Mouse (Mus musculus) testis, postnatal 14 days (tissue): ENCODE measurements around the gene 1810009A15Rik.
"Not testable (repeated sequence)": the region's sequence is repeated elsewhere in the genome, so short reads cannot be mapped to it uniquely, and the experiment has no call there.

Experiments used
- DNase-seq: peaks from one replicate; pipeline ENCODE4 v3.0.0; 2021; ENCODE audit warnings: low spot score

Gene 1810009A15Rik

DNA sequence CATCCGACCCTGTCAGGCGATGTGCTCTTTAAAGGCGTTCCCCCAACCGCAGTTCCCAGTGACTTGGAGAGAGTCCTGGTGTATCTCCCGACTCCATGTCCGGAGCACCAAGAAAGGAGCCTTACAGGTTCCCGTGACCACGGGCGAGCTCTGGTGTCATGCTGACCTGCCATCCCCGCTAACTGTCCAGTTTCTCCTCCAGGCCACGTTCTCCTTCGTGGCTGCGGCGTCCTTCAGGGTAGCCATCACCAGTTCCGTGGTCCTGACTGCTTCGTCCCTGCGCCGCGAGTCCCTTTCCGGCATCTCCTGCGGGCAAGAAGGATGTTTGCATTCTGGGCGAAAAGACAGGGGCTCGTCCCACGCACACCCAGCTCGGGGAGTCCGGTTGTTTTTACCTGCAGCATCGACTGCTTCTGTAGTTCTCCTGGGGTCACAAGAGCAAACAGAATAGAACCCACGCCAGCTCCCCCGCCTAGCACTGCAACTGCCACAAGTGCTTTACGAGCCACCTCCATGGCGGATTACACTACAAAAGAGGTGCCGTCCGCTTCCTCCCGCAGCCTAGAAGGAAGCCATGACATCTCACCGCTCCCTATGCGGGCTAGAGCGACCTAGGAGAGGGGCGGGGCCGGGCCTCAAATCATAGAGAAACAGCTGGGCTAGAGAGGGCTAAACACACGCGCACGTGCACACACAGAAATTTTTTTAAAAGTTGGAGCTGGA, 8.2 kb upstream of the 1810009A15Rik start, which contains the start of gene Uqcc3:
Gene Uqcc3, minus strand, starts transcription at position 613 of the 723 bp plus-strand sequence.
- peak; percentile 88 for DNase-seq

DNA sequence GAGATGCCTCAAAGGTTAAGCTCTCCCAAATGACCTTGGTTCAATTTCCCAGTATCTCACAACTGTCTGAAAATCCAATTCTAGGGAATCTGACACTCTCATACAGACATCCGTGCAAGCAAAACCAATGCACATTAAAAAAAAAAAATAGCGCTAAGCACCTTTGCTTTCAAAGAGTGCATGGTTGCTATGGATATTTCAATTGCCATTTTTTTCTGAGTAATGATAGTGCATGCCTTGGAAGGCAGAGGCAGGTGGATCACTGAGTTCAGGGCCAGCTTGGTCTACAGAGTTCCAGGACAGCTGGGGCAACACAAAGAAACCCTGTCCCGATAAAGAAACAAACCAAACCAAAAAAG, 7.6 kb upstream of the 1810009A15Rik start:
- no peak for DNase-seq

DNA sequence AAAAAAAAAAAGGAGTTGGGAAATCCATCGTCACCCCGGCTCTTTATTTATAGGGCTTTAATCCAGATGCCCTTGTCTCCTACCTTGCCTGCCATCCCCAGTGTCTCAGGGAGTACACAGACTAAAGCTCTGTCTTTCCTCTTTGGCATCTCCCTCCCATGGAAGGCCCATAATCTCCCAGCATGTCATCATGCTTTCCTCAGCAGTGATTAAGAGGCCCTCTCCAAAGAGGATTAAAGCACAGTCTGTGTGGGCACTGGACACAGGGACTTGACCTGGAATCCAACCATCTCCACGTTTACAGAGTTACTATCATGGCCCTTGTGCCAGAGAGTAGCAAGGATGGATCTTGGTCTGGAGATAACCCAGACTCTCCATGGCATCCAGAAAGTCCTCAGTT, 5.0 kb upstream of the 1810009A15Rik start, which contains the start of the genes Lbhd1 and Gm49403:
Gene Lbhd1, plus strand, starts transcription at position 117 of the 400 bp plus-strand sequence.
Gene Gm49403, plus strand, starts transcription at position 315 of the 400 bp plus-strand sequence.
- DNase-seq = no peak

DNA sequence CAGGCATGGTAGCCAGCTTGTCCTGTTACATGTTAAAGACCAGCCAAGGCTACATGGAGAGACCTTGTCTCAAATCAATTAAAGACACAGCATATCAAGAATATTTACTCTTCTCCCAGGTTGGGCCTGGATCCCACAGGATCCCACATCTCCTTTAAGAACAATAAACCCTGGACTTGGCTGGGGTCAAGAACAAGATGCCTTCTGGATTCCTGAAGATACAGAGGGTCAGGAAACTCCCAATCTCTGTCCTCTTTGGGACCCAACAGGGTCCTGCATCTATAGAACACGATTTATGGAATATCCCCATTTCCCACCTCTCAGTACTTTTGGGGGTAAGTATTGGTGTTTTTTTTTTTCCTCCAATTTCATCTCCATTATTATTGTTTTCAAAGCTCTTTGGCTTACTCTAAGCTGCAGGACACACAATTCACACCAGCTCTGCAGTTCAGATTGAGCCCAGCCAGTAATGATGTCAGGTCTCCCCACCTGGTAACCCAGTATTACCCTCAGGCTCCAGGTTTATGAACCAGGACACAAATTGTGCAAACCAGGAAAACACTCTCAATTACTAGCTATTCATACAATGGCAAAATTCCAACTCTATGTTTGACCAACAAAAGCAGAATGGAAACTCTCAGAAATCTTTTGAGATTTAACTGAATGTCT, 1.6 kb upstream of the 1810009A15Rik start:
- no peak for DNase-seq

DNA sequence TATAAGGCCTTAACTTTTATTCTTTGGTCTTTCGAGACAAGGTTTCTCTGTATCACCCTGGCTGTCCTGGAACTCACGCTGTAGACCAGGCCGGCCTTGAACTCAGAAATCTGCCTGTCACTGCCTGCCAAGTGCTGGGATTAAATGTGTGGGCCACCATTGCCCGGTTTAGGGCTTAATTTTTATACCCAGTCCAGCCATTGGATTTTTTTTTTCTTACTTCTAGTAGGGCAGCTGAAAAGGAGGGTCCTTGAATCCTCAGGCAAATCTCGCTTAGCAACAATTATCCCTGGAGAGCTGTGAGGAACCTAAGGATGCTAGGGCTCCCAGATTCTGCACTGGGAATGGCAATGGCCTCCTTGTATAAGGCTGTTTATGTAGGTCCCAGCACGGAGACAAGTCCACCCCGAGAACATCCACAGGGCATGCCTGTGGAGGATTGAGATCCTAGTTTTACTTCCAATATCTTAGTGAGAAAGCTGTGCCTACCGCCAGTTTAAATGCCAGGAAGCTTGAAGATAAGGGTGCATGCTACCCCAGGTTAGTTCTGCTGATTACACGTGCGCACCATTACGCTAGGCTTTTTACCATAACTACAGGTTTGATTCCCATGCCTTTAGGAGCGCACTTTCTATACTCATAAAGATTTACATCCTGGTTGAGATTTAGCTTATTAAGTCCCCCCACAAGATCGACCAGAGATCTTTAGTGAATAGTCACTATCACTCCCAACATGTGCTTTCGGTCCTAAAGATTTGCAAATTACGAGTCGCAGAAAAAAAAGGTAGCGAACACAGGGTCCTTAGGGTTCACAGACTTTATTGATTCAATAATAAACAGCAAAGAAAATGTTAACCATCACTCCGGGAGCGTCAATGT, 829 bp upstream of the 1810009A15Rik start:
- no peak for DNase-seq

DNA sequence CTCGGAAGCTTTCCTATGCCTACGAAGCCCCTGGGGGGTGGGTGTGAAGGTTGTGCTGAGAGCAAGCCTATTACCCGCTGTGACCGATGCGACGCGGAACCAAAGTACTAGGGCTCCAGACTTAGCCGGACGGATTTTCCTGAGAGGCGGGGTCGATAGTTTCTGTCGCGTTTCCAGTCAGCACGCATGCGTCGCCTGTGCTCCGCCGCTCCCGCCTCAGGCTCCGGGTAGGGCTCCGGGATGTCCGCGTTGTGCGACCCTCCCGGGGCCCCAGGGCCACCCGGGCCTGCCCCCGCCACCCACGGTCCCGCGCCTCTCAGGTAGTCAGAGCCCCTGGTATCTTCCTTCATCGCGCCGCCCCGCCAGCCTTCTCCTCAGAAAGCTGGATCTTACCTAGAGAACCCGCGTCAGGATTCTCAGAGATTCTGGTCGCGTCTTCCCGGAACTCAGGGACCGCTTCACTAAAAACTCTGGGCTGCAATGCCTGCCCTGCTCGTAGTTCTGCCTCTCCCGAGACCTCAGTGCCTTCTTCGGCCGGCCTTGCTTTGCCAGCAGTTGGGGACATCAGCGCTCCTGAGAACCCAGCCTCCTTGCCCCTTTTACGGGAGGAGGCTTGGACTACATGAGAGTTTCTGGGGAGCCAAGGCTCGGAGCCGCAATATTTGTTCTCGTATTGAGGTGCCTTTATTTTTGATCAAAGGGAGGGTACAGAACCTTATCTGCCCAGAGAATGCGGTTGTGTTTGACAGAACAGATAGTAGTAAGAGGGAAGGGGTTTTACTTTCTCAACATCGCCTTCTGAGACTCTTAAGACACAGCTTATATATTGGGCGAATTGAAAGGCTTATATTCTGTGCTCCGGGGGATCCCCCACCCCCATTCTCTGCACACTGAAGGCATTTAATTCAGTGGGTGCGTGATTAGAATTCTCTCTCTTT, 4.4 kb downstream of the 1810009A15Rik start, which contains the start of gene Ints5:
Gene Ints5, plus strand, starts transcription at position 177 of the 938 bp plus-strand sequence.
- peak; percentile 87 for DNase-seq

DNA sequence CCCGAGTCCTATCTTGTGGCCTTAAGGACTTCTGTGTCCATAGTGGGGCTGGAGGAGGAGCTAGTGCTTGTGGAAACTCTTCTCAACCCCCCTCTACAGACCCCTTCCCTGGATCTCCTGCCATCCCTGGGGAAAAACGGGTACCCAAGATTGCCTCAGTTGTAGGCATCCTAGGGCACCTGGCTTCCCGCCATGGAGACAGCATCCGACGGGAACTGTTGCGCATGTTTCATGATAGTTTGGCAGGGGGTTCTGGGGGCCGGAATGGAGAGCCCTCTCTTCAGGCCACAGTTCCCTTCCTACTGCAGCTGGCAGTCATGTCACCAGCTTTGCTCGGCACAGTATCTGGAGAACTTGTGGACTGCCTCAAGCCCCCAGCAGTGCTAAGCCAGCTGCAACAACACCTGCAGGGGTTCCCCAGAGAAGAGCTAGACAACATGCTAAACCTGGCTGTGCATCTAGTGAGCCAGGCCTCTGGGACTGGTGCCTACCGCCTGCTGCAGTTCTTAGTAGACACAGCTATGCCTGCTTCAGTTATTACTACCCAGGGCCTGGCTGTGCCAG, 6.8 kb downstream of the 1810009A15Rik start:
- DNase-seq = no peak

DNA sequence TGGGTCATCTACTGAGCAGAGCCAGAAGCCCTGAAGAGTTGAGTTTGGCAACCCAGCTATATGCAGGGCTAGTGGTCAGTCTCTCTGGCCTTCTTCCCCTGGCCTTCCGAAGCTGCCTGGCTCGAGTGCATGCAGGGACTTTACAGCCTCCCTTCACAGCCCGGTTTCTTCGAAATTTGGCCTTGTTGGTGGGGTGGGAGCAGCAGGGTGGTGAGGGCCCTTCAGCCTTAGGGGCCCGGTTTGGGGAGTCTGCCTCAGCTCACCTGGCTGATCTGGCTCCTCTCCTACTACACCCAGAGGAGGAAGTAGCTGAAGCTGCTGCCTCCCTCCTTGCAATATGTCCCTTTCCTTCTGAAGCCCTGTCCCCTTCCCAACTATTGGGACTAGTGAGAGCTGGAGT, 7.6 kb downstream of the 1810009A15Rik start:
- DNase-seq = not testable (repeated sequence)

DNA sequence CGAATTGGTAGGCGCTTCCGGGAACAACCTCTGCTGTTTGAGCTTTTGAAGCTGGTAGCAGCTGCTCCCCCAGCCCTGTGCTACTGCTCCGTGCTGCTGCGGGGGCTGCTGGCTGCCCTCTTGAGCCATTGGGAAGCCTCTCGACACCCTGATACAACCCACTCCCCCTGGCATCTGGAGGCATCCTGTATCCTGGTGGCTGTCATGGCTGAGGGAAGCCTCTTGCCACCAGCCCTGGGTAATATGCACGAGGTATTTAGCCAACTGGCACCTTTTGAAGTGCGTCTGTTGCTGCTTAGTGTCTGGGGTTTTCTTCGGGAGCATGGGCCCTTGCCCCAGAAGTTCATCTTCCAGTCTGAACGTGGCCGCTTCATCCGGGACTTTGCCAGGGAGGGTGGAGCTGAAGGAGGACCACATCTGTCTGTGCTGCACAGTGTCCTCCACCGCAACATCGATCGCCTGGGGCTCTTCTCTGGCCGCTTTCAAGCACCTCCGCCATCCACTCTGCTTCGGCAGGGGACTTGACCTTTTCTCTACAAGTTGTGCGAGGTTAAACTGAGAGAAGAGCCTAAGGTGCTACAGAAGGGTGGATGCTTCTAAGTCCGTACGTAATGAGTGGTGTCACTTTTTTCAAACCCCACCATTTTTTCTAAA, 8.7 kb downstream of the 1810009A15Rik start:
- peak; percentile 60 for DNase-seq

DNA sequence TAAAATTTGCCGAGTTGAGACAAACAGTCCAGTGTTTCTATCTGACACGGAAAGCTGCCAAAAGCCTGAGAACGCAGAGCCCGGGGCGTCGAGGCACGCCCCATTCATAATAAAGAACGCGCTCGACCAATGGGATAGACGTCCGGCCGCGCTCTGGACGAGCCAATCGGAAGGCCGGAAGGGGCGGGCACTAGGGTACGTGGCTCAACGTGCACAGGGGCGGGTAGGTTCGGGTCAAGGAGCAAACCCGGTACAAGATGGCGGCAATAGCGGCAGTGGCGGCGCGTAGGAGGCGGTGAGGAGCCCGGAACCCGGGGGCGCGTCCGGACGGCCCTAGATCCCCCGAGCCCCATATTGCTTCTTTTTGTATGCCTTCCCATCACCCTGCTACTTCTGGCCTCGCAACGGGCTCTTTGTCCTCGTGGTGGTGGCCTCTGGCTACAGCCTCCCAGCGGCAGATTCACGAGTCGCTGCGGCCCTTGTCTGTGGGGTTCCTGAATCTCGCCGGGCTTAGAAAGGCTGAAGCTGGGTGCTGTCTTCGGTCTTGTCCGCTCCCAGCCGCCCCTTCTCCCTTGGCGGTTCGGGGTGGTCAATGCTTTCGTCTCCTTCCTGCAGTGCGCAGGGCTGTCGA, 9.3 kb downstream of the 1810009A15Rik start, which contains the start of gene Ganab:
Gene Ganab, plus strand, starts transcription at position 207 of the 631 bp plus-strand sequence.
- DNase-seq = peak; percentile 97

DNA sequence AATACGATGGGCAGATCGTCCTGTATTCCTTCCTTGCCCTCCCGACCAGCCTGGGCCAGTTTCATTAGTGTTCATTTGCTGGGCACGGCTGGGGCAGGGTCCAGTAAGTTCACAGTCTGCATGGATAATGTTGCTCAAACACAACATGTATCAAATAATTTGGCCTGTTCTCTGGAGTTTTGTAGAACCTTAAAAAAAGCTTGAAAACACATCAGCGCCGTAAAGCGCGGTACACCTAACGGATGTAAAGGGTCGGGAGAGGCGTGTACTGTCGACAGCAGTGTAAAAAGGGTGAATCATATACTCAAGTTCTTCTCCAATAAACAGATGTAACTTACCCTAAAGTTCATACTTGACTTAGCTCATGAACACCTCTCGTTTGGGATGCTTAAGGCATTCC, 9.9 kb downstream of the 1810009A15Rik start:
- no peak for DNase-seq

DNA sequence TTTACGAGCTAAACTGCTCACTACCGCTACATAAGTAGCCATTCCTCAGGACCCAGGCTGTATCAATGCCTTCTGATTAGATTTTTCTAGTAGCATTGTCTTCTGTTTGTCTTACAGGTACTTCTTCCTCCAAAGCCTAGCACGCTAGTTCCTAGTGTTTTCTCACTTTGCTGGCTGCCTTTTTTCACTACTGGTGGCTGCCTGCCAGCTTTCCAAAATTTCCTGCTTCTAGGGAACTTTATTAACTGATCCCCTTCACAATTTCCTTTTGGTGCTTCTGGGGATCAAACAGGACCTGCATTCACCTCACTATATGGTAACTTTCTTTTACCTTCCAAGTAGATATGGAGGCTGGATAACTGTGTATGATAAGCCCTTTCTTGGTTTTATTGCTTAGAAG, 10.4 kb downstream of the 1810009A15Rik start:
- no peak for DNase-seq

DNA sequence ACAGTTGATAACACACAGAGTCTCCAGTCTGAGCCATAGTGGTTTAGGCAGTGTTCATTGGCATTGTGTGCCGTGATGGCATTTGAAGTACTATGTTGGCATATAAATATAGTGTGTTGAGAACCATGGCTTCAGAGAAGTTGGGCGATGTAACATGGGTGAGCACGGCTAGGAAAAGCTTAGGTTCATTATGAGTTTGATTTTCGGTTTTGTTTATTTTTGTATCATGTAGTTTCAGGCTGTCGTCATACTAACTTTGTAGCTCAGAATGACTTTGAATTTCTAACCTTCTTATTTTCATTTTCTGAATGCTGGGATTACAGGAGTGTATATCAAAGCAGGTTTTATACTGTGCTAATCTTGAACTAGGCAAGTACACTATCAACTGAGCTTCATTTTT, 14.8 kb downstream of the 1810009A15Rik start:
- DNase-seq = no peak

DNA sequence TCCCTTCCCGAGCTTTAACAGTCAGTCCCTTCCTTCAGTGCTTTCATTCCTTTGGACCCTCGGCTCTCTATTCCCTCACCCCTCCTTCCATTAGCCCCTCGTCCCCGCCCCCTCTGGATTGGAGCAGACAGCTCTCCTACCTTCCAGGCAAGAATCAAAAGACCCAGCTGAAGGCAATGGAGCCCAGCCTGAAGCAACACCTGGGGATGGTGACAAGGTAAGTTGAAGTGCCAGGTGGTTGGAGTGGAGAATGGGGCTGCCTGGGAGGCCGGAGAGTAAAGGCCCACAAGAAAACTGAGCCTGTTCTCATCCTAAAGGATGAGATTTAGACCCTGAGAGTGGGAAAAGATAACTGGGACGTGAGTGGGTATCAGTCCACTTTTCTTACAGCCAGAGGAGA, 19.9 kb downstream of the 1810009A15Rik start:
- no peak for DNase-seq

DNA sequence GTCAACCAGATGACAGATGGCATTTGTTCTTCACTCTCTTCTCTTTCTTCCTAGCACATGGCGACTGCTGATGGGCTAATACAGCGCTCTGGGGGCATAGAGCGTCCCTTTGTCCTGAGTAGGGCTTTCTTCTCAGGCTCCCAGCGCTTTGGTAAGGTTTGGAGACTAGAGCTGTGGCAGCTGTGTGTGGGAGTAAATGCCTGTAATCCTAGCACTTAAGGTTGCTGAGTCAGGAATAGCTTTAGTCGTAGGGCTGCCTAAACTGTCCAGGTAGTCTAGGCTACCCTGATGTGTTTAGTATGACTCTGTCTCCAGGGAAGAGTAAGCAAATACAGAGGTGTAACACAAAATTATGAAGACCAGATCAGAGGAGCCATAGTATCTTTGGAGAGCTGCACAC, 23.2 kb downstream of the 1810009A15Rik start:
- DNase-seq = no peak

DNA sequence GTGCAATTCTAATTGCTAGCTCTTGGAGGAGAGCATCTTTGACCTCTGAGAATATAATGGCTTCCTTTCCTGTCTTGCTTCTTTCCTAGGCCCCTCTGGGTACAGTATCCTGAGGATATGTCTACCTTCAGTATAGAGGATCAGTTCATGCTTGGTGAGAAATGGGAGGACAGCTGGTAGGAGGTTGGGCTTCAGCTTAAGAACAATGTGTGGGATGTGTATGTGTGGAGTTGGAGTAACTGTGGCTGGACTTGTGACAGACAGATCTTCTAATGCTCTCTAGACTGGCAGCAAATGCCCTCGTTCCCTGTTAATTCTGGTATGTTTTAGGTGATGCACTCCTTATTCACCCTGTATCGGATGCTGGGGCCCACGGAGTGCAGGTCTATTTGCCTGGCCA, 25.6 kb downstream of the 1810009A15Rik start:
- no peak for DNase-seq

DNA sequence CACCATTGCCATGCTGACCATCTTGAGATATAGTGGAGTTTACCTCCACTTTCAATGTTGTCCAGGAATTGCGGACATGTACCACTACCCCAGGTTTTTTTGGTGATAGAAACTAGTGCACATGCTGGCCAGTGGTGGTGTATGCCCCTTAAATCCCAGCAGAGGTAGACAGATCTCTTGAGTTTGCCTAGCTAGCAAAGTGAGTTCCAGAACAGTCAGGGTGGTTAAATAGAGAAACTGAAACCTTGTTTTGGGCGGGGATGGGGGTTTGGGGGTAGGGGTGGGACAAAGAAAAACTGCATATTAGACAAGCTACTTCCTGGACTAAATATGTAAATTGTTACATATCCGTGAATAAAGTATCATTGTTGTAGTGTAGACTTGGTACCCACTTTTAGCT, 30.3 kb downstream of the 1810009A15Rik start:
- no peak for DNase-seq

DNA sequence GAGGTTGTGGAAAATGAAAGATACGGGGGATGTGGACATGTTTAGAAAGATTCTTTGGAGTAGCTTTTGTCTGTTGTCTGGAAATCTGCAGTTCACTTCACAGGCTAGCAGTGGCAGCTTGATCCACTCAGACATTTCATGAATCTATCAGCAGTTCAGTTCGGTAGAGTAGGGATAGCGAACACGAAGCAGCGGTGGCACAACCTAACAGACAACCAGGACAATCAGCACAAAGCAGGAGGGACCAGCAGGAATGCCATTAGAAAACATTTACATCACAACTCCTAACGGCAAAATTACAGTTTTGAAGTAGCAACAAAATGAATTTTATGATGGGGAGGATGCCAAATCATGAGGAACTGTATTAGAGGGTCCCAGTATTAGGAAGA, 31.0 kb downstream of the 1810009A15Rik start:
- DNase-seq = no peak

DNA sequence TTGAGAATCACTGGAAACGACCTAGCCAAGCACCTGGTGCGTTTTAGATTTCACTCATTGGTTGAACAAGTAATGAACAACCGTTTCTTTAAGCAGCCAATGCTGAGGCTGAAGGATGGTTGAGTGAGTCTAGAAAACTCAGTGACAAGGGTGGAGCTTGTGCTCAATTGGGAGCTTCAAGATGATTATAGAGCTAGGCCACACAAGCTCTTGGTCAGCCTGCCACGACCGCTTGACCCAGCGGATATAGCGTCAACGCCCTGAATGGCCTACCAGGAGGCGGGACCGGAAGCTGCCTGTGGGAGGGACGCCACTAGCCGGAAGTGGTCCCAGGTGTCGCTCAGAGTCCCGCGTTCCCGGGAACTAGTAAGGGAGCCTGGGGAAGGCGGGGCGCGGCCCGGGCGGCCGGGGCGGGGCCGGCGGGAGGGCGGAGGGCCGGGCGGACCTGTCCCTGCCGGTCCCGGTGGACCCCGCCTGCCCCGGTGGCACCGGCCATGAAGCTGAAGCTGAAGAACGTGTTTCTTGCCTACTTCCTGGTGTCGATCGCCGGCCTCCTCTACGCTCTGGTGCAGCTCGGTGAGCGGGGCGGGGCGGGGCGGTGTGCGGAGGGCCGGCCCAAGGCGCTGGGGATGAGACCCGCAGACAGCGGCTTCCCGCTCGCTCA, 31.6 kb downstream of the 1810009A15Rik start, which contains the start of gene B3gat3:
Gene B3gat3, plus strand, starts transcription at position 302 of the 664 bp plus-strand sequence.
- peak; percentile 93 for DNase-seq
